Mouse (Mus musculus): ENCODE results near the gene Gm13275. TPM values are rescaled to one million over a fixed set of nuclear protein-coding genes. Genes with fewer than 3 reads are reported as not detected.

Gm13275 gene
- polyA plus RNA-seq (2012; ENCODE audit: low replicate concordance), result not detected in 2 replicates

DNA sequence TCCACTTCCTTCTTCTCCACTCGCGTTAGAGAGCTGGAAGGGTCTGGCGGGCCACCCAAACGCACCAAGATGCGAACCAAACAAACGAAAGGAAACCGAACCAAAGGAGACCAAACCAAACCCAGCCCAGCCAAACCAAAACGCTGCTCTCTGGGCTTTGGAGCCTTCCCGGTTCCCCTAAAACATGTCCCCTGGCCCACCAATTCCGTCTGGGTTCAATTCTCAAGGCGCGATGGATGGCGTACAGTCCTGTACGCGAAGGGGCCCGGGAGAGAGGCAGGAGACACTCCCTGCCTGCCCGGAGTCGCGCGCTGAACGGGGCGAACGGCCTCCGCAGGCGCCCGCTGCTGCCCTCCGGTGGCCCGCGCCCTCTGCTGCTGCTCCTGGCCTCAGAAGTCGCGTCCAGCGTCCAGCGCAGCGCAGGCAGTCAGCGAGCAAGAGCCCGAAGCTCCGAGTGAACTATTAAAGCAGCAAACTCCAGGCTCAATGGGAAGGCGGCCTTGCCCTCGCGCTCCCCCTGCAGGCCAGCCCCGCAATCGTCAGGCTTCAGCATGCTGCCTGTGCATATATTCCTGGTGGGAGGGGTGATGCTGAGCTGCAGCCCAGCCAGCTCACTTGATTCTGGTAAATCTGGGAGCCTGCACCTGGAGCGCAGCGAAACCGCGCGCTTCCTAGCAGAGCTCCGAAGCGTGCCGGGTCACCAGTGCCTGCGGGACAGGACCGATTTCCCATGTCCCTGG is at the start of gene Gm13275:
Gene Gm13275 (plus strand): TSS at position 552 of the 740 bp plus-strand sequence.

DNA sequence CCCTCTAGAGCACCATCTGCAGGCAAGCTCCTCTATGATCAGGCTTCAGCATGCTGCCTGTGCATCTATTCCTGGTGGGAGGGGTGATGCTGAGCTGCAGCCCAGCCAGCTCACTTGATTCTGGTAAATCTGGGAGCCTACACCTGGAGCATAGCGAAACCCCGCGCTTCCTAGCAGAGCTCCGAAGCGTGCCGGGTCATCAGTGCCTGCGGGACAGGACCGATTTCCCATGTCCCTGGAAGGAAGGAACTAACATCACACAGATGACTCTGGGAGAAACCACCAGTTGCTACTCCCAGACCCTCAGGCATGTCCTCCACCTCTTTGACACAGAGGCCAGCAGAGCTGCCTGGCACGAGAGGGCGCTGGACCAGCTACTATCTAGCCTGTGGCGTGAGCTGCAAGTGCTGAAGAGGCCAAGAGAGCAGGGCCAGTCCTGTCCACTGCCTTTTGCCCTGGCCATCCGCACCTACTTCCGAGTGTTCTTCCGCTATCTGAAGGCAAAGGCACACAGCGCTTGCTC is 39.4 kb upstream of the Gm13275 start, which contains the start of gene Gm13271:
Gene Gm13271 (plus strand): TSS at position 51 of the 523 bp plus-strand sequence.

DNA sequence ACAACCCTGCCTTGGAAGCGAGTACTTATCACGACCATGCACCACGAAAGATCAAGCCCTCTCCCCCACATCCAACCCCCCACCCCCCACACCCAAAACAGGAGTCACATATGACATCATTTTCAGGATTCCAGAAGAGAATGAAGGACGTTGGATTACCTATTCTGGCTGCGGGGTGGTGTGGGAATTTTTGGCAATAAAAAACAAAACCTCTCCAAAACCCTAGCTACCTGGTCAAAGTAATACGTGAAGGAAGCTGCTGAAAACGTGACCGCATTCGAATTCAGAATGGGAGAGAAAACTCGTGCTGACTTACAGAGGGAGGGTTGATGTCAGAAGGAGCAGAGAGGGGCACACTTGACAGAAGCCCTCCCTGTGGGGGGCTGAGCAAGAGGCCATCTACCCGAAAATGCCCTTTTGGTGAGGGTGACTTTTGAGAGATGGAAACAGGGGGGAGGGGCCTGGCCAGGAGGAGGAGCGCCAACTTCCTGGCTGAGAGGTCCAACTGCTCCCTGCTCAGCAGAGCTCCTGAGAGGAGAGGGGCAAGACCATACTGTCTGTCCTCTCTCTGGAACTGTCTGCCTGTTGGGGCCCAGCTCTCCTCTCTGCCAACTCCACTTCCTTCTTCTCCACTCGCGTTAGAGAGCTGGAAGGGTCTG is 34.5 kb upstream of the Gm13275 start, which contains the start of gene Gm13283:
Gene Gm13283 (plus strand): TSS at position 510 of the 659 bp plus-strand sequence.

DNA sequence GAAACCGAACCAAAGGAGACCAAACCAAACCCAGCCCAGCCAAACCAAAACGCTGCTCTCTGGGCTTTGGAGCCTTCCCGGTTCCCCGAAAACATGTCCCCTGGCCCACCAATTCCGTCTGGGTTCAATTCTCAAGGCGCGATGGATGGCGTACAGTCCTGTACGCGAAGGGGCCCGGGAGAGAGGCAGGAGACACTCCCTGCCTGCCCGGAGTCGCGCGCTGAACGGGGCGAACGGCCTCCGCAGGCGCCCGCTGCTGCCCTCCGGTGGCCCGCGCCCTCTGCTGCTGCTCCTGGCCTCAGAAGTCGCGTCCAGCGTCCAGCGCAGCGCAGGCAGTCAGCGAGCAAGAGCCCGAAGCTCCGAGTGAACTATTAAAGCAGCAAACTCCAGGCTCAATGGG is 20.8 kb upstream of the Gm13275 start, which contains the start of gene Gm13290:
Gene Gm13290 (plus strand): TSS at position 301 of the 400 bp plus-strand sequence.

DNA sequence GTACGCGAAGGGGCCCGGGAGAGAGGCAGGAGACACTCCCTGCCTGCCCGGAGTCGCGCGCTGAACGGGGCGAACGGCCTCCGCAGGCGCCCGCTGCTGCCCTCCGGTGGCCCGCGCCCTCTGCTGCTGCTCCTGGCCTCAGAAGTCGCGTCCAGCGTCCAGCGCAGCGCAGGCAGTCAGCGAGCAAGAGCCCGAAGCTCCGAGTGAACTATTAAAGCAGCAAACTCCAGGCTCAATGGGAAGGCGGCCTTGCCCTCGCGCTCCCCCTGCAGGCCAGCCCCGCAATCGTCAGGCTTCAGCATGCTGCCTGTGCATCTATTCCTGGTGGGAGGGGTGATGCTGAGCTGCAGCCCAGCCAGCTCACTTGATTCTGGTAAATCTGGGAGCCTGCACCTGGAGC is 17.7 kb upstream of the Gm13275 start, which contains the start of gene Gm13289:
Gene Gm13289 (plus strand): TSS at position 301 of the 400 bp plus-strand sequence.

DNA sequence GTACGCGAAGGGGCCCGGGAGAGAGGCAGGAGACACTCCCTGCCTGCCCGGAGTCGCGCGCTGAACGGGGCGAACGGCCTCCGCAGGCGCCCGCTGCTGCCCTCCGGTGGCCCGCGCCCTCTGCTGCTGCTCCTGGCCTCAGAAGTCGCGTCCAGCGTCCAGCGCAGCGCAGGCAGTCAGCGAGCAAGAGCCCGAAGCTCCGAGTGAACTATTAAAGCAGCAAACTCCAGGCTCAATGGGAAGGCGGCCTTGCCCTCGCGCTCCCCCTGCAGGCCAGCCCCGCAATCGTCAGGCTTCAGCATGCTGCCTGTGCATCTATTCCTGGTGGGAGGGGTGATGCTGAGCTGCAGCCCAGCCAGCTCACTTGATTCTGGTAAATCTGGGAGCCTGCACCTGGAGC is 14.7 kb upstream of the Gm13275 start, which contains the start of gene Gm13272:
Gene Gm13272 (plus strand): TSS at position 301 of the 400 bp plus-strand sequence.

DNA sequence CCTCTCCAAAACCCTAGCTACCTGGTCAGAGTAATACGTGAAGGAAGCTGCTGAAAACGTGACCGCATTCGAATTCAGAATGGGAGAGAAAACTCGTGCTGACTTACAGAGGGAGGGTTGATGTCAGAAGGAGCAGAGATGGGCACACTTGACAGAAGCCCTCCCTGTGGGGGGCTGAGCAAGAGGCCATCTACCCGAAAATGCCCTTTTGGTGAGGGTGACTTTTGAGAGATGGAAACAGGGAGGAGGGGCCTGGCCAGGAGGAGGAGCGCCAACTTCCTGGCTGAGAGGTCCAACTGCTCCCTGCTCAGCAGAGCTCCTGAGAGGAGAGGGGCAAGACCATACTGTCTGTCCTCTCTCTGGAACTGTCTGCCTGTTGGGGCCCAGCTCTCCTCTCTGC is 12.5 kb upstream of the Gm13275 start, which contains the start of gene Ifnz:
Gene Ifnz (plus strand): TSS at position 301 of the 400 bp plus-strand sequence.

DNA sequence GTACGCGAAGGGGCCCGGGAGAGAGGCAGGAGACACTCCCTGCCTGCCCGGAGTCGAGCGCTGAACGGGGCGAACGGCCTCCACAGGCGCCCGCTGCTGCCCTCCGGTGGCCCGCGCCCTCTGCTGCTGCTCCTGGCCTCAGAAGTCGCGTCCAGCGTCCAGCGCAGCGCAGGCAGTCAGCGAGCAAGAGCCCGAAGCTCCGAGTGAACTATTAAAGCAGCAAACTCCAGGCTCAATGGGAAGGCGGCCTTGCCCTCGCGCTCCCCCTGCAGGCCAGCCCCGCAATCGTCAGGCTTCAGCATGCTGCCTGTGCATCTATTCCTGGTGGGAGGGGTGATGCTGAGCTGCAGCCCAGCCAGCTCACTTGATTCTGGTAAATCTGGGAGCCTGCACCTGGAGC is 8.9 kb upstream of the Gm13275 start, which contains the start of gene Gm13276:
Gene Gm13276 (plus strand): TSS at position 301 of the 400 bp plus-strand sequence.

DNA sequence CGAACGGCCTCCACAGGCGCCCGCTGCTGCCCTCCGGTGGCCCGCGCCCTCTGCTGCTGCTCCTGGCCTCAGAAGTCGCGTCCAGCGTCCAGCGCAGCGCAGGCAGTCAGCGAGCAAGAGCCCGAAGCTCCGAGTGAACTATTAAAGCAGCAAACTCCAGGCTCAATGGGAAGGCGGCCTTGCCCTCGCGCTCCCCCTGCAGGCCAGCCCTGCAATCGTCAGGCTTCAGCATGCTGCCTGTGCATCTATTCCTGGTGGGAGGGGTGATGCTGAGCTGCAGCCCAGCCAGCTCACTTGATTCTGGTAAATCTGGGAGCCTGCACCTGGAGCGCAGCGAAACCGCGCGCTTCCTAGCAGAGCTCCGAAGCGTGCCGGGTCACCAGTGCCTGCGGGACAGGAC is 5.9 kb upstream of the Gm13275 start, which contains the start of gene Gm13277:
Gene Gm13277 (plus strand): TSS at position 231 of the 400 bp plus-strand sequence.

DNA sequence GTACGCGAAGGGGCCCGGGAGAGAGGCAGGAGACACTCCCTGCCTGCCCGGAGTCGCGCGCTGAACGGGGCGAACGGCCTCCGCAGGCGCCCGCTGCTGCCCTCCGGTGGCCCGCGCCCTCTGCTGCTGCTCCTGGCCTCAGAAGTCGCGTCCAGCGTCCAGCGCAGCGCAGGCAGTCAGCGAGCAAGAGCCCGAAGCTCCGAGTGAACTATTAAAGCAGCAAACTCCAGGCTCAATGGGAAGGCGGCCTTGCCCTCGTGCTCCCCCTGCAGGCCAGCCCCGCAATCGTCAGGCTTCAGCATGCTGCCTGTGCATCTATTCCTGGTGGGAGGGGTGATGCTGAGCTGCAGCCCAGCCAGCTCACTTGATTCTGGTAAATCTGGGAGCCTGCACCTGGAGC is 3.0 kb upstream of the Gm13275 start, which contains the start of gene Gm13278:
Gene Gm13278 (plus strand): TSS at position 301 of the 400 bp plus-strand sequence.

DNA sequence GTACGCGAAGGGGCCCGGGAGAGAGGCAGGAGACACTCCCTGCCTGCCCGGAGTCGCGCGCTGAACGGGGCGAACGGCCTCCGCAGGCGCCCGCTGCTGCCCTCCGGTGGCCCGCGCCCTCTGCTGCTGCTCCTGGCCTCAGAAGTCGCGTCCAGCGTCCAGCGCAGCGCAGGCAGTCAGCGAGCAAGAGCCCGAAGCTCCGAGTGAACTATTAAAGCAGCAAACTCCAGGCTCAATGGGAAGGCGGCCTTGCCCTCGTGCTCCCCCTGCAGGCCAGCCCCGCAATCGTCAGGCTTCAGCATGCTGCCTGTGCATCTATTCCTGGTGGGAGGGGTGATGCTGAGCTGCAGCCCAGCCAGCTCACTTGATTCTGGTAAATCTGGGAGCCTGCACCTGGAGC is 2.8 kb downstream of the Gm13275 start, which contains the start of gene Gm13279:
Gene Gm13279 (plus strand): TSS at position 301 of the 400 bp plus-strand sequence.

DNA sequence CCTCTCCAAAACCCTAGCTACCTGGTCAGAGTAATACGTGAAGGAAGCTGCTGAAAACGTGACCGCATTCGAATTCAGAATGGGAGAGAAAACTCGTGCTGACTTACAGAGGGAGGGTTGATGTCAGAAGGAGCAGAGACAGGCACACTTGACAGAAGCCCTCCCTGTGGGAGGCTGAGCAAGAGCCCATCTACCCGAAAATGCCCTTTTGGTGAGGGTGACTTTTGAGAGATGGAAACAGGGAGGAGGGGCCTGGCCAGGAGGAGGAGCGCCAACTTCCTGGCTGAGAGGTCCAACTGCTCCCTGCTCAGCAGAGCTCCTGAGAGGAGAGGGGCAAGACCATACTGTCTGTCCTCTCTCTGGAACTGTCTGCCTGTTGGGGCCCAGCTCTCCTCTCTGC is 5.1 kb downstream of the Gm13275 start, which contains the start of gene Gm13285:
Gene Gm13285 (plus strand): TSS at position 301 of the 400 bp plus-strand sequence.

DNA sequence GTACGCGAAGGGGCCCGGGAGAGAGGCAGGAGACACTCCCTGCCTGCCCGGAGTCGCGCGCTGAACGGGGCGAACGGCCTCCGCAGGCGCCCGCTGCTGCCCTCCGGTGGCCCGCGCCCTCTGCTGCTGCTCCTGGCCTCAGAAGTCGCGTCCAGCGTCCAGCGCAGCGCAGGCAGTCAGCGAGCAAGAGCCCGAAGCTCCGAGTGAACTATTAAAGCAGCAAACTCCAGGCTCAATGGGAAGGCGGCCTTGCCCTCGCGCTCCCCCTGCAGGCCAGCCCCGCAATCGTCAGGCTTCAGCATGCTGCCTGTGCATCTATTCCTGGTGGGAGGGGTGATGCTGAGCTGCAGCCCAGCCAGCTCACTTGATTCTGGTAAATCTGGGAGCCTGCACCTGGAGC is 8.7 kb downstream of the Gm13275 start, which contains the start of gene Gm13287:
Gene Gm13287 (plus strand): TSS at position 301 of the 400 bp plus-strand sequence.

DNA sequence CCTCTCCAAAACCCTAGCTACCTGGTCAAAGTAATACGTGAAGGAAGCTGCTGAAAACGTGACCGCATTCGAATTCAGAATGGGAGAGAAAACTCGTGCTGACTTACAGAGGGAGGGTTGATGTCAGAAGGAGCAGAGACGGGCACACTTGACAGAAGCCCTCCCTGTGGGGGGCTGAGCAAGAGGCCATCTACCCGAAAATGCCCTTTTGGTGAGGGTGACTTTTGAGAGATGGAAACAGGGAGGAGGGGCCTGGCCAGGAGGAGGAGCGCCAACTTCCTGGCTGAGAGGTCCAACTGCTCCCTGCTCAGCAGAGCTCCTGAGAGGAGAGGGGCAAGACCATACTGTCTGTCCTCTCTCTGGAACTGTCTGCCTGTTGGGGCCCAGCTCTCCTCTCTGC is 10.9 kb downstream of the Gm13275 start, which contains the start of gene Gm13288:
Gene Gm13288 (plus strand): TSS at position 301 of the 400 bp plus-strand sequence.

DNA sequence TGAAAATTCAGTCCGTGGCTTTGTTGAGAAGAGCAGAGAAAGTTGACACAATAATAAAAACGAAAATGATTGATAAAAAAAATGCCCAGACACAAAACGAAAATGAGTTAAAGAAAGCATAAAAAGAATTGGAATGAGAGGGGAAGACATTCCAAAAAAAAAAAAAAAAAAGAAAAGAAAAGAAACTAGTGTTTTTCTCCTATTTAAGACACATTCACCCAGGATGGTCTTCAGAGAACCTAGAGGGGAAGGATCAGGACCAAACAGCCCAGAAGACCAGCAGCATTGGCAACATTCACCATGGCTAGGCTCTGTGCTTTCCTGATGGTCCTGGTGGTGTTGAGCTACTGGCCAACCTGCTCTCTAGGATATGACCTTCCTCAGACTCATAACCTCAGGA is 21.6 kb downstream of the Gm13275 start, which contains the start of gene Ifna7:
Gene Ifna7 (plus strand): TSS at position 301 of the 400 bp plus-strand sequence.

DNA sequence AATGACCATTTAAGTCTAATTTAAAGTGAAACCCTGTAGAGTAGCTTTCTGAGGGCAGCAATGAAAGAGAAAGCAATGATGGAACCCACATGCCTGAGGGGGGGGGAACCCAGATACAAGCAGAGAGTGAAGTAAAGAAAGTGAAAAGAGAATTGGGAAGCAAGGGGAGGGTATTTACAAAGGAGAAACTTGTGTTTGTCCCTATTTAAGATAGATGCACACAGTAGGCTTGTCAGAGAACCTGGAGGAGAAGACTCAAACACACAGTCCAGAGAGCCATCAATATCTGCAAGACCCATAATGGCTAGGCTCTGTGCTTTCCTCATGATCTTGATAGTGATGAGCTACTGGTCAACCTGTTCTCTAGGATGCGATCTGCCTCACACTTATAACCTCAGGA is 25.4 kb downstream of the Gm13275 start, which contains the start of gene Ifna11:
Gene Ifna11 (plus strand): TSS at position 301 of the 400 bp plus-strand sequence.

DNA sequence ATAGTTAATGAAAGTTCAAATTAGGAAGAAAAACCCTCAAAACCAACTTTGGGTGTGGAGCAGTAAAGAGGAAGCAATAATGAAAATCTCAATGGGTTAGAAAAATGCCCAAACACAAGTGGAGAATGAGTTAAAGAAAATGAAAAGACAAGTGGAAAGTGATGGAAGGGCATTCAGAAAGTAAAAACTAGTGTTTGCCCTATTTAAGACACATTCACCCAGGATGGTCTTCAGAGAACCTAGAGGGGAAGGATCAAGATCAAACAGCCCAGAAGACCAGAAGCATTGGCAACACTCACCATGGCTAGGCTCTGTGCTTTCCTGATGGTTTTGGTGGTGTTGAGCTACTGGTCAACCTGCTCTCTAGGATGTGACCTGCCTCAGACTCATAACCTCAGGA is 32.8 kb downstream of the Gm13275 start, which contains the start of gene Ifna6:
Gene Ifna6 (plus strand): TSS at position 301 of the 400 bp plus-strand sequence.

DNA sequence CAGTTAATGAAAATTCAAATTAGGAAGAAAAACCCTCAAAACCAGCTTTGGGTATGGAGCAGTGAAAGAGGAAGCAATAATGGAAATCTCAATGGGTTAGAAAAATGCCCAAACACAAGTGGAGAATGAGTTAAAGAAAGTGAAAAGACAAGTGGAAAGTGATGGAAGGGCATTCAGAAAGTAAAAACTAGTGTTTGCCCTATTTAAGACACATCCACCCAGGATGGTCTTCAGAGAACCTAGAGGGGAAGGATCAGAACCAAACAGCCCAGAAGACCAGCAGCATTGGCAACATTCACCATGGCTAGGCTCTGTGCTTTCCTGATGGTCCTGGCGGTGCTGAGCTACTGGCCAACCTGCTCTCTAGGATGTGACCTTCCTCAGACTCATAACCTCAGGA is 40.9 kb downstream of the Gm13275 start, which contains the start of gene Ifna5:
Gene Ifna5 (plus strand): TSS at position 301 of the 400 bp plus-strand sequence.

DNA sequence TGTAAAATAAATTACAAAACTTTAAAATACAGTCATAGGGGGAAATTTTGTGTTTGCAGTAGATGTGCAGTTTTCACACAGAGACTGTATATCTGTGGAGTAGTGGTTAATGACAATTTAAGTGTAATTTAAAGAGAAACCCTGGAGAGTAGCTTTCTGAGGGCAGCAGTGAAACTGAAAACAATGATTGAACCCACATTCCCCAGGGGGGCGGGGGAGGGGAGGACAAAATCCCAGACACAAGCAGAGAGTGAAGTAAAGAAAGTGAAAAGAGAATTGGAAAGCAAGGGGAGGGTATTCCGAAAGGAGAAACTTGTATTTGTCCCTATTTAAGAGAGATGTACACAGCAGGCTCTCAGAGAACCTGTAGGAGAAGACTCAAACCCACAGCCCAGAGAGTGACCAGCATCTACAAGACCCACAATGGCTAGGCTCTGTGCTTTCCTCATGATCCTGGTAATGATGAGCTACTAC is 47.2 kb downstream of the Gm13275 start, which contains the start of gene Ifna4:
Gene Ifna4 (plus strand): TSS at position 424 of the 474 bp plus-strand sequence.

All from leukemia stem cell, adult 10-12 weeks (primary cell).